Mouse (Mus musculus): ENCODE measurements around the gene Cd200r1.

- TF ChIP-seq POLR2A (IDR thresholded peaks at IDR 0.05; ENCODE audit: borderline replicate concordance, extremely low read depth, low read depth, low read length) (no peak), CTCF (IDR thresholded peaks at IDR 0.05; ENCODE audit: insufficient read depth, low read length) (no peak)
These were observed 40.4 kb downstream of the Cd200r1 start for GRCm38 (mm10) chr16:44805976-44806375.

All from lung, adult 2 months (tissue).